Mouse (Mus musculus): ENCODE measurements at regions not wholly inside any gene's neighbourhood (a gene's known extent, or its start where the extent isn't known, plus 50 kb on each side); places are given as distances from the start of the nearest gene placed in this dataset.

- TF ChIP-seq POLR2A (IDR thresholded peaks at IDR 0.05; ENCODE audit: control insufficient read depth, extremely low read depth, insufficient read depth, low read length, poor library complexity) (no peak), CTCF (IDR thresholded peaks at IDR 0.05; ENCODE audit: borderline replicate concordance, control insufficient read depth, extremely low read depth, insufficient read depth, low read length, poor library complexity) (no peak)
Measured at GRCm38 (mm10) chr12:118694701-118695100, 151.4 kb upstream of the Sp8 start.
